15 mouse cellular contexts compared by ENCODE assay signal in the genomic region with DNA sequence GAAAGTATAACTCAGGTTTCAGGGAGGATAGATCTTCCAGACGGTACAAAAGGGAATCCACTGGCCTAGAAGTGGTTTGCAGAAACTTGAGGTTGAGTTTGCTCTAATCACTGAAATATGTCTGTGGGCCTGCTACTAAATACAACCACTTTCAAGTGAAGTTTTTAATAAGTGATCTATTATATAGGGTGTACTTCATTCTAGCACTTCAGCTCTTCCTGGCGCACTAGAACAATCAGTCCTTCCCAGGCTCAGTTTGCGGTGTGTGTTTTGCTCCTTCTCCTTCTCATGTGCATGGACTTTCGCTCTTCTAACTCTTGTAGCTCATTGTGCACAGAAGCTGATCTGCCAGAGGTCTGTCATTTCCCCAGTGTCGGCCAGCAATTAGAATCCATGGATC.
"Had no signal": no experiment of that assay in that cellular context is flagged by ENCODE, and none has a peak within 500 bp of the region (broad histone marks: within the 10 kb centered on the region; RNA-seq: fewer than 3 reads in every experiment).

No protein-coding gene starts in this region.

- DNase-seq: kidney, adult 18-20 months; right cerebral cortex, postnatal 4 days; spleen, adult 18-20 months; thymus, adult 18-20 months; thymus, postnatal 14 days had no signal

- H3K4me3 ChIP-seq: left cerebral cortex, adult 2 months; limb, embryonic 10.5 days; liver, embryonic 15.5 days; megakaryocyte, embryonic 14.5 days; midbrain, embryonic 15.5 days; neural tube, embryonic 12.5 days had no signal

- H3K27me3 ChIP-seq: midbrain, embryonic 15.5 days; neural tube, embryonic 12.5 days had no signal

- H3K36me3 ChIP-seq: limb, embryonic 10.5 days; liver, embryonic 15.5 days; midbrain, embryonic 15.5 days; neural tube, embryonic 12.5 days had no signal

- H3K4me1 ChIP-seq: limb, embryonic 10.5 days; liver, embryonic 15.5 days; midbrain, embryonic 15.5 days; neural tube, embryonic 12.5 days had no signal

- H3K9ac ChIP-seq: hindbrain, embryonic 14.5 days; liver, embryonic 15.5 days; midbrain, embryonic 15.5 days; neural tube, embryonic 12.5 days had no signal

- H3K27ac ChIP-seq: hindbrain, embryonic 14.5 days; left cerebral cortex, adult 2 months; limb, embryonic 10.5 days; liver, embryonic 15.5 days; macrophage; midbrain, embryonic 15.5 days; neural tube, embryonic 12.5 days had no signal

- H3K4me2 ChIP-seq: hindbrain, embryonic 14.5 days; liver, embryonic 11.5 days; liver, embryonic 15.5 days; midbrain, embryonic 11.5 days; midbrain, embryonic 15.5 days; neural tube, embryonic 12.5 days had no signal

- H3K9me3 ChIP-seq: limb, embryonic 10.5 days; liver, embryonic 15.5 days; midbrain, embryonic 15.5 days; neural tube, embryonic 12.5 days had no signal

- ATAC-seq: midbrain, embryonic 15.5 days had no signal
